Mouse (Mus musculus): Measurements from ENCODE around the gene Ctf2. TPM values are rescaled to one million over a fixed set of nuclear protein-coding genes. Genes with fewer than 3 reads are reported as not detected.

The Ctf2 gene
- total RNA-seq, 1 experiment from 2014 or later: 0.76 TPM

DNA sequence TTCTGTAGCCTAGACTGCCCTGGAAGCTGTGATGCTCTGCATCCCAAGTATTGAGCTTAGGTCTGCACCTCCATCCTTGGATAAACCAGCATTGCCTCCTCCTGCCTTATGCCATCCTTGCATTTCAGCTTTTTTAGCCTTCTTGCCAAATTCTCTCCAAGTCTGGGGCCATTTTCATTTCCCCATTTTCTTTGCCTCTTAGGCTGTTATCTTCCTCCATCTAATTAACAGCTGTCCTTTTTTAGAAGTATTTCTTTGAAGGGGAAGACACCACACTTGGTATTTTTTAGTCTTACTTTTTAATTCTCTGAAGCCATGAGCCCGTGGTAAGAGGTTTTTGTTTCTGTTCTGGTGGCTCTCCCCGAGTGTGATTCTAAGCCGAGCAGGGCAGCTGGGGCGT, 31.7 kb upstream of the Ctf2 start:
- ATAC-seq (replicated peaks; ENCODE audit: insufficient number of reproducible peaks, low FRiP score, low TSS enrichment, poor library complexity, severe bottlenecking): no peak

DNA sequence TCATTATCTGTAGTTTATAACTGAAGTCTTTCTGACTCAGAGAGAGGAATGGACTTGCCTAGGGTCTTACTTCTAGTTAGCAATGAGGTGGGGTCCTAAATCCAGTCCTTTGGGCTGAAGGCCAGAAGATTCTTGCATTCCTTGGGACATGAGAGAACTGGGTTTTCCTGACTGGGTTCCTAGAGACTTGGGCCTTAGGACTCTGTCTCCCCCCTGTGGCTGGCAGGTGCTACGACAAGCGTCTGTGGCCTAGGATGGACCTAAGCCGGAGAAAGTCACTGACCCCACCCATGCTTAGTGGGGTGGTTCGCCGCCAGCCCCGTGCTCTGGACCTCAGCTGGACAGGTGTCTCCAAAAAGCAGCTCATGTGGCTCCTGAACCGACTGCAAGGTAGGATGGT, 29.1 kb upstream of the Ctf2 start:
- ATAC-seq (replicated peaks; ENCODE audit: insufficient number of reproducible peaks, low FRiP score, low TSS enrichment, poor library complexity, severe bottlenecking): peak; percentile 84

DNA sequence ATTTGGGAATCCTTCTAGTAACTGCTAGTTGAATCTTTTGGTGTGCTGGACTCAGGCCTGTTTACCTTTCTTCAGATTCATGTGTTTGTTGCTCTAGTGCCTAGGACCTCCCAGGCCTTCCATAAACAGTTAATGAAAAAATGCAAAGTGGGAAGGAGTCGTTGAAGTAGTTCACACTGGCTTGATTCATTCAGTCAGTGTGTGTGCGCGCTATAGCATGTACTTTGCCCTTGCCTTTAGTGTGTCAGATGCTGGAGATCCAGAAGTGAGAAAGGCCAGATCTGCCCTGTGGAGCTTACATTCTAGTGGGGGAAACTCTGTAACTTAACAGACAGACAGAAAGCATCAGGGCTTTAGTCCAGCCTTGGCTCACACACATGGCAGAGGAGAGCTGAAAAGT, 28.5 kb upstream of the Ctf2 start:
- ATAC-seq (replicated peaks; ENCODE audit: insufficient number of reproducible peaks, low FRiP score, low TSS enrichment, poor library complexity, severe bottlenecking): no peak

DNA sequence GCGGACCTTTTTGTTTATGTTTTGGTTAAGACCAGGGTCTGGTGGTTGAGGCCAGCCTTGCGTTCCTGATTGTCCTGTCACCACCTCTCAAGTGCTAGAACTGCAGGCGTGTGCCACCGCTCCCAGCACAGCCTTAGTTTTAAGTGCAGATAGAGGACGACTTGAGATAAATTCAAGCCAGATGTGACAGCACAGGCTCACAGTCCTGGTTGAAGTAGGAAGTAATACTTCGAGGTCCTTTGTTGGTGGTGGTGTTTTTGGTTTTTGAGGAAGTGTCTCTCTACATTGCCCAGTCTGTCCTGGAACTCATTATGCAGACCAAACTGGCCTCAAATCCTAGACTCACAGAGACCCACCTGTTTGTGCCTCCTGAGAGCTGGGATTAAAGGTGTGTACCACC, 27.8 kb upstream of the Ctf2 start:
- peak; percentile 37; the same call in 1 of the 2 replicates for ATAC-seq (replicated peaks; ENCODE audit: insufficient number of reproducible peaks, low FRiP score, low TSS enrichment, poor library complexity, severe bottlenecking)

DNA sequence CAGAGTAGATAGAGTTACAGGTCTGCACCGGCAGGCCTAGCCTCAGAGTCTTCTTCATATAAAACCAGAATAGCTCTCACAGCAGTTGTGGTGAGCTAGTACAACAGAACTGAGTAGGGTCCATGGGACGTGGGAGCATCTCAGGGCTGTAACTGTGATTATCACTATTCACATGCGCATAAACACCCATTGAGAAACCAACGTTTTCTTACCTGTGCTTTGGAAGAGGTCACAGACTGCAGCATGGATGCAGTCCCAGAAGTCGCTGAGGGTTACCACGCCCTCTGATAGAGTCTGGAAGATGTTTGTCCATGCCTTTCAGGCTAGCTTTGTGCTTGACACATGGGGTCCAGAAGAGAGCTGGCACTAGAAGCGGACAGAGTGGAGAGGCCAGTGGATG, 21.8 kb upstream of the Ctf2 start:
- no peak for ATAC-seq (replicated peaks; ENCODE audit: insufficient number of reproducible peaks, low FRiP score, low TSS enrichment, poor library complexity, severe bottlenecking)

DNA sequence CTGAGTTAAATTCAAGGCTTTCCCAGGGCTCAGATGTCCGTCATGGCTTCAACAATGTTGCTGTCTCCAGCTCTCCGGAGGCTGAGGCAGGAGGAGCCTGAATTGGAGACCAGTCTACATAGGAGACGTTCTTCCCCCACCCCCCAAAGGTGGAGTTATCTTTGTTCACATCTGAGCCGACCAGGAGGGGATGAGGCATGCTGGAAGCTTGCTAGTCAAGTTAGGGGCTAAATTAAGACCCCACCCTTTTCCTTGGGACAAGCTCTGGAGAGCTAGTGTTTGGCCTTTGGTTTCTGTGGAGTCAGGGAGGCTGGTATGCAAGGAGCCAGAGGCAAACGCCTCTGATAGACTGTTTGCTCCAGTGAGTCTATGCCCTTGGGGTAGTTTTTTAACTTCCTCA, 21.2 kb upstream of the Ctf2 start:
- no peak for ATAC-seq (replicated peaks; ENCODE audit: insufficient number of reproducible peaks, low FRiP score, low TSS enrichment, poor library complexity, severe bottlenecking)

DNA sequence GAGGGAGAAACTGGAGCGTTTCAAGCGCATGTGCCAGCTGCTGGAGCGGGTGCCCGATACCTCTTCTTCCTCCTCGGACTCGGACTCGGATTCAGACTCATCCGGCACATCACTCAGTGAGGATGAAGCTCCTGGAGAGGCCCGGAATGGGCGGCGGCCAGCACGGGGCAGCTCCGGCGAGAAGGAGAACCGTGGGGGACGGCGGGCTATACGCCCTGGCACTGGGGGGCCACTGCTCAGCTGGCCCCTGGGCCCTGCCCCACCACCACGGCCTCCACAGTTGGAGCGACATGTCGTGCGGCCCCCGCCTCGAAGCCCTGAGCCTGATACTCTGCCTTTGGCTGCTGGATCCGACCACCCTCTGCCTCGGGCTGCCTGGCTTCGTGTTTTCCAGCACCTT, 20.1 kb upstream of the Ctf2 start:
- ATAC-seq (replicated peaks; ENCODE audit: insufficient number of reproducible peaks, low FRiP score, low TSS enrichment, poor library complexity, severe bottlenecking): no peak

DNA sequence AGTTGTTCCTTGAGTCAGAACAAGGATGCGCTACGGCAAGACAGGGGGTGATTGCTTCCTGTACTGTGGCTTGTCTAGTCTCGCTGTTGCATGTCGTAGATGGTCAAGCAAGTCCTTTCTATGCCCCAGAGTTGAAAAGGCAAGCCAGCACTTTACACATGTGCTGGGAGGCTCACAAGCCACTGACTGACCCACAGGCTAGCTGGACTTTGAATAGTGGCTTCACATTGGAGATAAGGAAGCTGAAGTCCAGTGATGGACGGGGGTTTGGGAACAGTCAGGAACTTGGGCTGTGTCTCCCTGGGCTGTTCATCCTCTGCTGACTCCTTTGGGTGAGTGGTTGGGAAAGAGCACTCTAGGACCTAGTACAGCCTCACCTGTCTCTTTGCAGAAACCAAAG, 19.7 kb upstream of the Ctf2 start:
- no peak for ATAC-seq (replicated peaks; ENCODE audit: insufficient number of reproducible peaks, low FRiP score, low TSS enrichment, poor library complexity, severe bottlenecking)

DNA sequence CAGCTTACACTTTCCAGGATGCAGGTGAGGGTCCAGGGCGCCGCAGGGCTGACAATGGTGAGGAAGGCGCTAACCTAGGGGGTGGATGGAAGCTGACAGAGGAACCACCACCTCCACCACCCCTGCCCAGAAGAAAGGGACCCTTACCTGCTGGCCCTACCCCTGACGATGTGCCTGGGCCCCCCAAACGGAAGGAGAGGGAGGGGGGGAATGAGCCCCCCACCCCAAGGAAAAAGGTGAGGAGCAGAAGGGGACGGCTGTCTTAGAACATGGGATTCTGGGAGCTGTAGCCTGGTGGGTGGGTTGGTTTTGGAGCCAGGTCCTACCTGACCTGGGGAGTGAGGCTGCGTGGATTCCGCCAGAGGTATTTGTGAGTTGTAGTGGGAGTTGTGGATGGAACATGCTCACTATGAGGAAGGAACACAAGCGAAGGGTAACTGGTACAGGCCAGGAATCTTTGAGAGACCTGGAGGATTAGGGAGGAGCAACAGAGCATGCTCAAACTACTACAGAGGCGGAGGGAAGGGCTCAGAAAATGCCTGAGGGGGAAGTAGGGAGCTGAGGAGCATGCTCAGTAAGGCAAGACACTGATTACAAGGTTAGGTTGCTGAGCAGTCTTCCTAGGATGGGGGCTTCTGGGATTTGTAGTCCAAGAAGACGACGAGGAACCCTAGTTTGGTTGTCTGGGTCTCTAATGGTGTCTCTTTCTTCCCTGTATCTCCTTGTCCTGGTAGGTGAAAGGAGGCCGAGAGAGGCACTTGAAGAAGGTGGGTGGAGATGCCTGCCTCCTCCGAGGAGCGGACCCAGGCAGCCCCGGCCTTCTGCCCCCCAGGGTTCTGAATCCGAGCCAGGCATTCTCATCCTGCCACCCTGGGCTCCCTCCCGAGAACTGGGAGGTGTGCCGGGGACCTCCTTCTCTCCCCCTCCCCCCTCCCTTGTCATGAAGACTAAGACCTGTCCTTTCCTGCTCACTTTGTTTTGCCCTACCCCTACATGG, 18.5 kb upstream of the Ctf2 start:
- ATAC-seq (replicated peaks; ENCODE audit: insufficient number of reproducible peaks, low FRiP score, low TSS enrichment, poor library complexity, severe bottlenecking): no peak

DNA sequence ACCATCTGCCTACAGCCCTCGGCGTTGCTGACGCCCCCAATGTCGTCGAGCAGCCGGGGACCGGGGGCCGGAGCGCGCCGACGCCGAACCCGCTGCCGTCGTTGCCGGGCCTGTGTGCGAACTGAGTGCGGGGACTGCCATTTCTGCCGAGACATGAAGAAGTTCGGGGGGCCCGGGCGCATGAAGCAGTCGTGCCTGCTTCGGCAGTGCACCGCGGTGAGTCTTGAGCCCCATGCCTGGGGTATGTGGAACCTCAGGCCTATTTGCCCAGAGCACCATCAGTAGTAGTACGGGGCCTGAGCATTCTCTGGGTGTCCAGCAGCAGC, 16.2 kb upstream of the Ctf2 start:
- ATAC-seq (replicated peaks; ENCODE audit: insufficient number of reproducible peaks, low FRiP score, low TSS enrichment, poor library complexity, severe bottlenecking): no peak

DNA sequence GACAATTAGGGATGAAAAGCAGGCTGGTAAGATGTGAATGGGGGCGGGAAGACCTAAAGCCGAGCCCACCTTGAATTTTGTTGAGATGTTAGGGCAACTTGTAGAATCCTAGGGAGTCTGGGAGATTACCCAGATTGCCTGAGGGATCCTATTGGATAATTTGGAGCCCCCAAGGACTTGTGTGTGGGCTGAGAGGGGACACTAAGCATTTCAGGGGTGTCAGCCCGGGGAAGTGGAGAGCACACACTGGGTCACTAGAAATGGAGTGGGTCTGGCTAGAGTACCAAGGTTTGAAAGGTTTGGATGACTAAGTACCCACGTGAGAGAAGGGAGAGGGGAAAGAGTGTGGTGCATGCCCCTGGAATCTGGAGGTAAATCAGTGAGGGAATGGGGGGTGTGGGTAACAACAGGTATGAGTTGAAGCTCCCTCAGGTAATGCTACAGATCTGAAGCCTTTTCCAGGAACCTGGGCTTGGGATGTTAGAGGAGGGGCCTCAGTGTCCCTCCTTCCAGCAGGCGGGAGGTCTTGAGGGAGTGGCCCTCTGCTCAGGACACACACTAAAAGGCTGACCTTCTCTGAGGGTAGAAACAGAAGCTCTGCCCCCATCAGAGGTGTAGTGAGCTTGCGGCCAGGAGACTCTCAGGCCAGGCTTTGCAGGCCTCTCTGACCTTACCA, 15.7 kb upstream of the Ctf2 start:
- ATAC-seq (replicated peaks; ENCODE audit: insufficient number of reproducible peaks, low FRiP score, low TSS enrichment, poor library complexity, severe bottlenecking): no peak

DNA sequence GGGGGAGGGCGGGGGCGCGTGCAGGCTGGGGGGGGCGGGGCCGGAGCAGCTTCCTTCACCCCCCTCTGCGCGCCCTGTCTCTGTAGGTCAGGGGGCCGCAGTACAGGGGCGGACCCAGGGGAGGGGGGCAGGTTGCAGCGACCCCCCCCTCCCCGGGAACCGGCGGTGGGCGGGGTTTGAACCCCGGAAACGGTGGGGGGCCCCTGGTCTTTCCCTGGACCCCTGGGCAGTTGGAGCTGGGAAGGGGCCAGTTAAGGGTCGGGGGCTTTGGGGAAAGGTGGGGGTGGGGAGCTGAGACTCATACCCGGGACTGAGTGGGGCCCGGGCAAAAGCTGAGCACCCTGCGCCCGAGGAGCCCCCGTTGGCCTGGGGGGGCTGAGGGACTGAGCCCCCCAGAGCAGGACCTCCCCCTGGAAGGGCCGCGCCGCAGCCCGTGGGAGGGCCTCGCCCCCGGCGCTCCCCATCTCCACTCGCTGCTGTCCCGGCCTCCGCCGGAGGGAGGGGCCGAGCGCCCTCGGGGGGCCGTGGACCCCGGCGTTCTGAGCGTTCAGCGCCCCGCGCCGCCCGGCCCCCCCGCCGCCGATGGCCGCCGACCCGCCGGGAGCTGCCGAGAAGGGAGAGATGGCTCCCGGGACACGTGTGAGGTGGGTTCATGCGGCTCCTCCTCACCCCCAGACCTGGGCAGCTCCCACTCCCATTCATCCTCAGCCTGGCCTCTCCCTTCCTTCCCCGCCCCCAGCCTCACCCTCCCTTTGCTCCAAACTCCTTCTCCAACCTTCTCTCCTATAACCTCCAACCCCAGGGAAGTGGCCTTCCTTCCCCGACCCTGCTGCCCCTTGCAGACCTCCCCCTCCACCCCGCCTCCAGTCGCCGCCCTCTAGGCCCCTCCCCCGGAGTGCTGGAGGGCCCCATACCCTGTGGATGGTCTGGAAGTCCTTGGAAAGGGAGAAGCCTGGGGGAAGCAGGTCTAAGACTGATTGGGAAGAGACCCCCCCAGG, 14.8 kb upstream of the Ctf2 start:
- no peak for ATAC-seq (replicated peaks; ENCODE audit: insufficient number of reproducible peaks, low FRiP score, low TSS enrichment, poor library complexity, severe bottlenecking)

DNA sequence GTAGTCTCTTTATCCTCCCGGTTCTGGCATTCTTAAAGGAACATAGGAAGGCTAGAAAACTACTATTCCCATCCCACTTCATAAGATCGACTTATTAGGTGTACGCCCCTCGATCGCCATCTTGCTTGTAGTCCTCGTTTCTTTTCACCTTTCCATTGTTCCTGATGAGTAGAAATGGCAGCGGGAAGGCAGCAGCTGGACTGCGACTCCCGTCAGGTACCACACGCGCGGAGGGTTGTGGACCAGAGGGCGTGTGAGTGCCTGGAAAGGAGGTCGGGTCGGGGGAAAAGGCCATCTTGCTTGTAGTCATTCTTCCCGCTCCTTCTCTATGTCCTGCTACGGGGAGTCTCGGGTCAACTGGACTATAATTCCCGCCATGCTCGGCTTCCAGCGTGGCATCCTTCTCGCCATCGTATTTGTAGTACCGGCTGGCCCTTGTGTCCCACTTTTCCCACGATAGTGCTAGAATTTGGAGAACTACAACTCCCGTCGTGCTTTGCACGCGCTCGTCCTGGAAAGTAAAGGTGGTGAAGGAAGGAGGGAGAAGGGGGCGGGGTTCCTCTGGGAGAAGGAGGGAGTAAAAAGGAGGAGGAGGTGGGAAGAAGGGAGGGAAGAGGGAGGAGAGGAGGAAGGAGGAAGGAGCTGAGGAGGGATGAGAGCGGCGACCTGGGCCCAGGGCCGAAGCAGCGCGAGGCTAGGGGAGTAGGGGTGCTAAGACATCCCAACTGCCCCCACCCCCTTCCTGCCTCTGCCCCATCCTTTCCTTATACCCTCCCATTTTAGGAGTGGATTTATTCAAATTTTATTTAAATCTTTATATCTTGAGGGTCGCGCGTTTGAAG, 13.9 kb upstream of the Ctf2 start:
- ATAC-seq (replicated peaks; ENCODE audit: insufficient number of reproducible peaks, low FRiP score, low TSS enrichment, poor library complexity, severe bottlenecking): peak; percentile 88

DNA sequence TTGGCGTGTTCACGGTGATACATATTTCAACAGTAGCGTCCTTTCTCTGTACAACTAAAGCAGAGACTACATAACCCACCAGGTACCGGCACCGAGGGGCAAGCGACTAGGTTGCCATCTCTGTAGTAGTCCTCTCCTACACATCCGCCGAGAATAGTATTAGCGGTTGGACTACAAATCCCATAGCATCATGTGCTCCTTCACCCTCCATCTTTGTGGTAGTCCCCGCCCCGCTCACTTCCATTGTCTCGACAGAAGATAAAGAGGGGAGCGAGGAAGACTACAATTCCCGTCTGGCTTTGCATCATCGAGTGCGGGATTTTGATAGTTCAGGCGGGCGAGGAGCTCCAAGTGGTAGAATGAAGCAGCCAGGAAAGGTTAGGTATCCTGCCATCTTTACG, 13.3 kb upstream of the Ctf2 start:
- peak; percentile 90 for ATAC-seq (replicated peaks; ENCODE audit: insufficient number of reproducible peaks, low FRiP score, low TSS enrichment, poor library complexity, severe bottlenecking)

DNA sequence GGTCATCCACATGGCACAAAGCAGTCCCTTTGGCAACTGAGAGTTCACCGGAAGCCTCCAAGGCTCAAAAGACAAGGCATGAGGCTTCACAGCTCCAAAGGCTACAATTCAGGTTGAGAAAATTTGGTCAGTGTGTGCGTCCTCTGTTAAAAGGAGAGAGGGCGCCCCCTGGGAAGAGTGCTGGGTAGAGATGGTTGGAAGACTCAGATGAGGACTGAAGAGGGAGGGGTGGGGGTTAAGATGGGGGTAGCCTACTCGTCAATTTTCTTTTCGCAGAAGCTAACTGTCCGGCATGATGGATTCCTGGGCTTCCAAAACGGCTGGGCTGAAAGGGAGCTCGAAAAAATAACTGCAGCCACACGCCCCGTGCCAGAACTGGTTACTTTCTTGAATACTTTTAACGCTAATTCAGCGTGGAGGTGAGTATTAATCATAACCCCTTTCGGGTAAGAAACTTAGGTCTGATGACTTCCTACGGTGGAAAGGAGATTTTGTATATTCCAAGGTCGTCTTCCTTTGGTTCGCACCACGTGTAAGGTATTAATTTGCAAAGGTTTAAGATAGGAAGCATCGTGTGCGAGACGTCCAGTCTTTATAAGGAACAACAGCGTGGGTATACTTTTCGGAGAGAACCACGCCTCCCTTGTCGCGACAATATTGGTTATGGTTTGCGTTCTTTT, 12.5 kb upstream of the Ctf2 start, which contains the start of gene Fbxl19:
Fbxl19 (plus strand) TSS at position 178 of the 680 bp plus-strand sequence.
- no peak for ATAC-seq (replicated peaks; ENCODE audit: insufficient number of reproducible peaks, low FRiP score, low TSS enrichment, poor library complexity, severe bottlenecking)

DNA sequence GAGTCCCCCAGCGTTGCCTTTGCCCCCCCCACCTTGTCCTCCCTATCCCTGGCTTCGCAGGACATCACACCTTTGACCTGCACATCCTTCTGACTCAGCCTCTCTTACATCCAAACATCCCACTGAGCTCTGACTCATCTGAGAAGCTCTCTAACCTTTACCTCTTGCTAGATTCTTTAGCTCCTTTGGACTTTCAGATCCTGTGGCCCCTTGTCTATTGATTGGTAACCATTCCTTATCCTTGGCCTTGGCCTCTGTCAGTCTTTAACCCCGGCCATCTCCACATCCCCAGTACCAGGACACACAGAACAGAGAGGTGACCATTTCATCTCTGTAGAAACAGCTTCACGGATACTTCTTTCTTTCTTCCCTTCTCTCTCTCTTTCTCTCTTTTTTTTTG, 1.8 kb downstream of the Ctf2 start:
- no peak for ATAC-seq (replicated peaks; ENCODE audit: insufficient number of reproducible peaks, low FRiP score, low TSS enrichment, poor library complexity, severe bottlenecking)

DNA sequence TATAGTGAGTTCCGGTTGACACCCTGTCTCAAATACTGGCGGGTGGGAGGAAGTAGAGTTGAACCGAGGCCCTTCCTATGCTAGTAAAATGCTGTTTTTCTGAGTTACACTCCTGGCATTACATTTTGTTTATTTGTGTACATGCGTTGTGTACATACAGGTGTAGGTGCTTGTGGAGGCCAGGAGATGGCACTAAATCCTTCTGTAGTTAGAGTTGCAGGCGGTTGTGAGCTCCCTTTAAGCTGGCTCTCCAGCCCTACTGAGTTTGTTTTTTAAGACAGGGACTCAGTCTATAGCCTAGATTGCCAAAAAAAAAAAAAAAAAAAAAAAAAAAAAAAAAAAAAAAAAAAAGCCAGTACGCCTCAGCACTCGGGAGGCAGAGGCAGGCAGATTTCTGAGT, 4.1 kb downstream of the Ctf2 start:
- no peak for ATAC-seq (replicated peaks; ENCODE audit: insufficient number of reproducible peaks, low FRiP score, low TSS enrichment, poor library complexity, severe bottlenecking)

DNA sequence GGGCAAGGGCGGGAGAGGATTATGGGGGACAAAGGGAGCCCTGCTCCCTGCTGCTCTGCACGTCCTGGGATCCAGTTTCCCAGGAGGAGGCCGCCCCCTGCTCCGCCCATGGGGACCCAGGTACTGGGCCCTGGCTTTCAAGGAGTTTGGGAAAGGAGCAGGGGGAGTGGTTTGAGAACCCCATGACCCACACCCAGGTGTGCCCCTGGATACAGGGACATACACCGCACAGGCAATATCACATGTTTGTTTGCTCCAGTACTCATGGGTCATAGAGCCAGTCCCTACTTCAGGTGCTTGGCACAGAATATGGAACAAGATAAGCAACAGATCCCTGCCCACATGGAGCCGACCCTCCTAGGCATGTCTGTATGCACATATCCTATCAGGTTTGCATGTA, 6.0 kb downstream of the Ctf2 start:
- no peak for ATAC-seq (replicated peaks; ENCODE audit: insufficient number of reproducible peaks, low FRiP score, low TSS enrichment, poor library complexity, severe bottlenecking)
